Mouse (Mus musculus) midbrain, embryonic 13.5 days (tissue): Measurements from ENCODE around the gene Jmjd6. TPM values are rescaled to one million over a fixed set of nuclear protein-coding genes. Genes with fewer than 3 reads are reported as not detected.
"Not testable (repeated sequence)": the region's sequence is repeated elsewhere in the genome, so short reads cannot be mapped to it uniquely, and the experiment has no call there.

Experiments
- ATAC-seq: fragments of 200-750 bp; cut with Nextera tagmentation; 2 replicates; pipeline ENCODE4 v1.8.0; 2017; ENCODE audit warnings: mild to moderate bottlenecking, moderate TSS enrichment, moderate library complexity
- H3K27ac ChIP-seq: fragments of 300-500 bp; sonication (generic); 2 replicates; pipeline ENCODE4 v1.5.1; 2015; ENCODE audit warnings: inconsistent platforms, mild to moderate bottlenecking, moderate library complexity
- H3K27me3 ChIP-seq: fragments of 300-500 bp; sonication (generic); 2 replicates; pipeline ENCODE4 v1.6.1; 2015; ENCODE audit warnings: mild to moderate bottlenecking, inconsistent platforms
- H3K36me3 ChIP-seq: fragments of 300-500 bp; sonication (generic); 2 replicates; pipeline ENCODE4 v1.6.1; 2015; ENCODE audit warnings: mild to moderate bottlenecking, inconsistent platforms
- H3K4me1 ChIP-seq: fragments of 300-500 bp; sonication (generic); replicated peaks from 2 replicates; pipeline ENCODE4 v1.6.1; 2015; ENCODE audit warnings: inconsistent platforms
- H3K4me2 ChIP-seq: fragments of 300-500 bp; sonication (generic); replicated peaks from 2 replicates; pipeline ENCODE4 v1.6.1; 2015; ENCODE audit warnings: moderate library complexity, mild to moderate bottlenecking, inconsistent platforms
- H3K4me3 ChIP-seq: fragments of 300-500 bp; sonication (generic); replicated peaks from 2 replicates; pipeline ENCODE4 v1.5.1; 2015; ENCODE audit warnings: mild to moderate bottlenecking, inconsistent platforms
- H3K9ac ChIP-seq: fragments of 300-500 bp; sonication (generic); replicated peaks from 2 replicates; pipeline ENCODE4 v1.6.1; 2015; ENCODE audit warnings: mild to moderate bottlenecking, inconsistent platforms
- H3K9me3 ChIP-seq: fragments of 300-500 bp; sonication (generic); 2 replicates; pipeline ENCODE4 v1.6.1; 2016; ENCODE audit warnings: mild to moderate bottlenecking, inconsistent platforms
- WGBS: fragments of 180-500 bp; shearing (Covaris S2); methylation state at CpG from one replicate; pipeline ENCODE4 v1.1.7; 2015; 5-methylcytosine and 5-hydroxymethylcytosine counted together
- polyA plus RNA-seq: library from polyadenylated mRNA; unstranded; fragments of >200 nt; fragmentation: Nextera tagmentation; extraction: Ambion mirVana; gene quantifications from 2 replicates; pipeline ENCODE4 v1.2.1, GENCODE M21; 2015

The Jmjd6 gene
- polyA plus RNA-seq, 1 experiment from 2014 or later, result 84.0 TPM

- H3K4me1 ChIP-seq, result peaks cover 36% of the 10 kb centered on the region
- H3K27ac ChIP-seq, result no peak overlapping the region
- no peak overlapping the region for H3K9ac ChIP-seq
- H3K36me3 ChIP-seq, result peaks cover 93% of the 10 kb centered on the region
- ATAC-seq, result no peak
- H3K4me2 ChIP-seq, result no peak overlapping the region
- no peaks in the 10 kb centered on the region for H3K9me3 ChIP-seq
- no peaks in the 10 kb centered on the region for H3K27me3 ChIP-seq
- WGBS, result 95% methylated on average over 4 of the region's 4 CpGs
- H3K4me3 ChIP-seq, result no peak overlapping the region
These were observed 7.0 kb downstream of the Jmjd6 start for GRCm38 (mm10) chr11:116836283-116836682.

GRCm38 (mm10) chr11:116834954-116835353 is 8.3 kb downstream of the Jmjd6 start:
- H3K27me3 ChIP-seq, result no peaks in the 10 kb centered on the region
- H3K36me3 ChIP-seq, result peaks cover 83% of the 10 kb centered on the region
- peaks cover 23% of the 10 kb centered on the region for H3K4me1 ChIP-seq
- no peak for ATAC-seq
- no peak overlapping the region for H3K27ac ChIP-seq
- H3K4me3 ChIP-seq, result no peak overlapping the region
- H3K9me3 ChIP-seq, result no peaks in the 10 kb centered on the region
- no peak overlapping the region for H3K4me2 ChIP-seq
- WGBS, result 98% methylated on average over 1 of the region's 1 CpGs
- H3K9ac ChIP-seq, result no peak overlapping the region

- Histone ChIP-seq H3K36me3 (peaks cover 56% of the 10 kb centered on the region), H3K9me3 (no peaks in the 10 kb centered on the region), H3K9ac (peak overlapping the region; percentile 28; the same call in 1 of the 2 replicates), H3K27ac (peak overlapping the region; percentile 65), H3K27me3 (no peaks in the 10 kb centered on the region), H3K4me3 (no peak overlapping the region), H3K4me1 (peaks cover 20% of the 10 kb centered on the region), H3K4me2 (no peak overlapping the region)
- ATAC-seq, result 0 out of 2 replicates have a peak, but pooled peaks have one; percentile 35
- 26% methylated on average over 3 of the region's 4 CpGs for WGBS
These were observed 11.0 kb downstream of the Jmjd6 start for GRCm38 (mm10) chr11:116832172-116832685.

- peak within 1 kb of the TSS; percentile 85 for H3K9ac ChIP-seq
- no peaks in the 10 kb centered on the region for H3K9me3 ChIP-seq
- H3K36me3 ChIP-seq, result peaks cover 10% of the 10 kb centered on the region
- peaks cover 39% of the 10 kb centered on the region for H3K4me1 ChIP-seq
- H3K4me2 ChIP-seq, result peak within 1 kb of the TSS; percentile 86
- peak; percentile 46 for ATAC-seq
- WGBS, result under 1% methylated on average over 68 of the region's 71 CpGs
- H3K27me3 ChIP-seq, result no peaks in the 10 kb centered on the region
- H3K4me3 ChIP-seq, result peak within 1 kb of the TSS; percentile 69
- H3K27ac ChIP-seq, result peak within 1 kb of the TSS; percentile 83
These were observed 15.6 kb downstream of the Jmjd6 start, which contains the start of gene Mxra7 for GRCm38 (mm10) chr11:116827534-116828165. Mxra7 (minus strand) TSS chr11:116828046.

- Histone ChIP-seq H3K9me3 (no peaks in the 10 kb centered on the region), H3K27me3 (no peaks in the 10 kb centered on the region), H3K4me2 (peak overlapping the region; percentile 86), H3K4me3 (peak overlapping the region; percentile 69), H3K4me1 (peaks cover 40% of the 10 kb centered on the region), H3K36me3 (peaks cover 8% of the 10 kb centered on the region; the same call in 1 of the 2 replicates), H3K9ac (peak overlapping the region; percentile 85), H3K27ac (peak overlapping the region; percentile 83)
- 11% methylated on average over 17 of the region's 17 CpGs for WGBS
- peak; percentile 28; the same call in 1 of the 2 replicates for ATAC-seq
These were observed 16.4 kb downstream of the Jmjd6 start for GRCm38 (mm10) chr11:116826550-116827504.

- no peak for ATAC-seq
- Histone ChIP-seq H3K9ac (0 out of 2 replicates have a peak overlapping the region, but pooled peaks have one; percentile 44), H3K27ac (peak overlapping the region; percentile 70), H3K9me3 (no peaks in the 10 kb centered on the region), H3K4me3 (peak overlapping the region; percentile 9), H3K4me1 (peaks cover 54% of the 10 kb centered on the region), H3K27me3 (no peaks in the 10 kb centered on the region), H3K36me3 (no peaks in the 10 kb centered on the region), H3K4me2 (peak overlapping the region; percentile 86)
- 35% methylated on average over 5 of the region's 5 CpGs for WGBS
These were observed 18.0 kb downstream of the Jmjd6 start for GRCm38 (mm10) chr11:116825230-116825629.

GRCm38 (mm10) chr11:116823885-116824284 is 19.4 kb downstream of the Jmjd6 start:
- not testable (repeated sequence) for H3K27me3 ChIP-seq, H3K9ac ChIP-seq, H3K4me3 ChIP-seq, H3K36me3 ChIP-seq, H3K4me2 ChIP-seq, H3K9me3 ChIP-seq, H3K27ac ChIP-seq, ATAC-seq
- H3K4me1 ChIP-seq, result peaks cover 56% of the 10 kb centered on the region
- 98% methylated on average over 10 of the region's 10 CpGs for WGBS

GRCm38 (mm10) chr11:116823255-116823654 is 20.0 kb downstream of the Jmjd6 start:
- Histone ChIP-seq H3K9me3 (no peaks in the 10 kb centered on the region), H3K36me3 (no peaks in the 10 kb centered on the region), H3K4me2 (no peak overlapping the region), H3K4me3 (no peak overlapping the region), H3K27me3 (no peaks in the 10 kb centered on the region), H3K4me1 (peaks cover 54% of the 10 kb centered on the region), H3K9ac (no peak overlapping the region), H3K27ac (no peak overlapping the region)
- 100% methylated on average over 2 of the region's 2 CpGs for WGBS
- no peak for ATAC-seq

- H3K27ac ChIP-seq, result no peak overlapping the region
- H3K4me3 ChIP-seq, result no peak overlapping the region
- ATAC-seq, result no peak
- H3K9me3 ChIP-seq, result no peaks in the 10 kb centered on the region
- whole genome bisulfite sequencing, result 88% methylated on average over 10 of the region's 10 CpGs
- H3K4me2 ChIP-seq, result no peak overlapping the region
- H3K9ac ChIP-seq, result no peak overlapping the region
- H3K4me1 ChIP-seq, result peaks cover 49% of the 10 kb centered on the region
- no peaks in the 10 kb centered on the region for H3K27me3 ChIP-seq
- no peaks in the 10 kb centered on the region for H3K36me3 ChIP-seq
These were observed 20.6 kb downstream of the Jmjd6 start for GRCm38 (mm10) chr11:116822626-116823025.

- Histone ChIP-seq H3K4me2 (no peak overlapping the region), H3K9me3 (no peaks in the 10 kb centered on the region), H3K36me3 (no peaks in the 10 kb centered on the region), H3K27ac (no peak overlapping the region), H3K4me3 (no peak overlapping the region), H3K27me3 (no peaks in the 10 kb centered on the region), H3K9ac (no peak overlapping the region), H3K4me1 (peaks cover 45% of the 10 kb centered on the region)
- WGBS, result 54% methylated on average over 10 of the region's 10 CpGs
- ATAC-seq, result no peak
These were observed 21.0 kb downstream of the Jmjd6 start for GRCm38 (mm10) chr11:116822215-116822614.

- H3K4me3 ChIP-seq, result no peak overlapping the region
- H3K9ac ChIP-seq, result no peak overlapping the region
- 48% methylated on average over 13 of the region's 13 CpGs for WGBS
- H3K9me3 ChIP-seq, result no peaks in the 10 kb centered on the region
- H3K27ac ChIP-seq, result no peak overlapping the region
- H3K4me2 ChIP-seq, result no peak overlapping the region
- peaks cover 36% of the 10 kb centered on the region for H3K4me1 ChIP-seq
- ATAC-seq, result no peak
- H3K36me3 ChIP-seq, result no peaks in the 10 kb centered on the region
- H3K27me3 ChIP-seq, result no peaks in the 10 kb centered on the region
These were observed 21.9 kb downstream of the Jmjd6 start for GRCm38 (mm10) chr11:116821057-116821940.
